12 mouse cellular contexts compared by ENCODE assay signal in the genomic region with DNA sequence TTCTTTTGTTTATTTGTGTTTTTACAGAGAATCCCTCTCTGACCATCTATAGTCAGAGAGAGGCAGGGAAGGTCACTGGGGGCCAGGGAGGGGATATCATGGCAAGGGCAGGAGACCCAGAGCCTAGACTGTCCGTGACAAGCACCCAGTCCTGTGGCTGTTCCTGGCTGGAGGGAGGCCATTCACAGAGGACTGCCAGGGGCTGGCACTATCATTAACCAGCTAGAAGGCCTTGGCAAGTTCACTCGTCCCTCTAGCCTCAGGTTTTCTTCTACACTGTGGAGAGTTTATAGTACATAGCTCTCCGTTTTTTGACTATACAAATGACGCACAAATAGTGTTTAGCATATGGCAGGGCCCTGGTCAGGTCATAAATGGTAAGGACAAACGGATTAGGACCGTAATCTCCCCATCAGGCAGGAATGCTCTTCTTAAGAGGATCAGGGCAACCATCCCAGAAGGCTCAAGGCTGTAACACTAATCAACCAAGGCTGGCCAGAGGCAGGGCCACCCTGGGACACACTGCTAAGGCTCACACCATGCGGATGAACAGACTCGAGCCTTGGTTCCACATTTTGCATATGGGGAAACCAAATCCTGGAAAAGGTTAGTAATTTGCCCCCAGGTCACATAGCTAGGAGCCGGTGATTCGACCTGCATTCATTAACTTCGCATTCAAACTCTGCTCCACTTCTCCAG. TPM values are rescaled to one million over a fixed set of nuclear protein-coding genes. Genes with fewer than 3 reads are reported as not detected.
DNase-seq lines count a peak whose midpoint lies in the region; ATAC-seq and TF ChIP-seq lines count a peak whose summit lies in the region.
"Had no signal": no experiment of that assay in that cellular context is flagged by ENCODE, and none has a peak within 500 bp of the region (broad histone marks: within the 10 kb centered on the region; RNA-seq: fewer than 3 reads in every experiment).

No protein-coding gene starts in this region.

- TF ChIP-seq CTCF in gastrocnemius, adult 2 months (IDR thresholded peaks at IDR 0.05), result no peak

- ATAC-seq in liver, embryonic 11.5 days (replicated peaks; ENCODE audit: low FRiP score), result no peak
- ATAC-seq in liver, embryonic 12.5 days, result no peak

- no peak overlapping the region for H3K4me2 ChIP-seq in liver, embryonic 11.5 days
- H3K4me2 ChIP-seq in liver, embryonic 12.5 days, result no peak overlapping the region
- H3K4me2 ChIP-seq: embryonic facial prominence, embryonic 13.5 days; kidney, embryonic 15.5 days; neural tube, embryonic 15.5 days had no signal

- peak overlapping the region; percentile 86 for H3K27ac ChIP-seq in gastrocnemius, adult 2 months
- H3K27ac ChIP-seq in liver, embryonic 11.5 days (ENCODE audit: low read depth, low read length), result no peak overlapping the region
- no peak overlapping the region for H3K27ac ChIP-seq in liver, embryonic 12.5 days
- H3K27ac ChIP-seq: embryonic facial prominence, embryonic 13.5 days; kidney, embryonic 15.5 days; neural tube, embryonic 15.5 days had no signal

- peak; percentile 83 for DNase-seq in gastrocnemius, adult 2 months
- no peak for DNase-seq in gastrocnemius, postnatal 4 days (ENCODE audit: low spot score in 2 of 2)
- no peak for DNase-seq in liver, embryonic 11.5 days (ENCODE audit: low spot score)
- DNase-seq in gastrocnemius, postnatal 10 days, result peak; percentile 63
- peak; percentile 88 for DNase-seq in retina, postnatal 7 days (ENCODE audit: low read depth, low spot score)
- no peak for DNase-seq in spleen, postnatal 4 days (ENCODE audit: low spot score in 2 of 2)
- no peak for DNase-seq in right cerebral cortex, postnatal 14 days
- DNase-seq: cerebellum, adult 11 months had no signal

- intact Hi-C loops in gastrocnemius, adult 2 months (cut with DNase I), result loop anchor here (2.0 kb wide), 1 partner anchor 22 kb away; no protein-coding TSS in a partner anchor

- no peaks in the 10 kb centered on the region for H3K36me3 ChIP-seq in liver, embryonic 11.5 days (ENCODE audit: control insufficient read depth, insufficient read depth, low read length)
- no peaks in the 10 kb centered on the region for H3K36me3 ChIP-seq in liver, embryonic 12.5 days
- H3K36me3 ChIP-seq: embryonic facial prominence, embryonic 13.5 days; kidney, embryonic 15.5 days; neural tube, embryonic 15.5 days had no signal

- H3K9me3 ChIP-seq in liver, embryonic 11.5 days (ENCODE audit: control insufficient read depth, low read length), result no peaks in the 10 kb centered on the region
- H3K9me3 ChIP-seq in liver, embryonic 12.5 days (replicated peaks), result no peaks in the 10 kb centered on the region
- H3K9me3 ChIP-seq: embryonic facial prominence, embryonic 13.5 days; kidney, embryonic 15.5 days; neural tube, embryonic 15.5 days had no signal

- no peaks in the 10 kb centered on the region for H3K27me3 ChIP-seq in liver, embryonic 11.5 days (replicated peaks; ENCODE audit: control insufficient read depth, insufficient read depth, low read length)
- H3K27me3 ChIP-seq in liver, embryonic 12.5 days (replicated peaks), result no peaks in the 10 kb centered on the region
- H3K27me3 ChIP-seq: embryonic facial prominence, embryonic 13.5 days; kidney, embryonic 15.5 days; neural tube, embryonic 15.5 days had no signal

- H3K4me1 ChIP-seq in liver, embryonic 11.5 days (replicated peaks; ENCODE audit: control insufficient read depth, insufficient read depth, low read length), result peaks cover 41% of the 10 kb centered on the region
- peaks cover 69% of the 10 kb centered on the region for H3K4me1 ChIP-seq in liver, embryonic 12.5 days

- H3K4me3 ChIP-seq in gastrocnemius, adult 2 months, result peak overlapping the region; percentile 17; the same call in 1 of the 2 replicates
- no peak overlapping the region for H3K4me3 ChIP-seq in liver, embryonic 11.5 days (ENCODE audit: low read depth, low read length)
- no peak overlapping the region for H3K4me3 ChIP-seq in liver, embryonic 12.5 days
- H3K4me3 ChIP-seq: embryonic facial prominence, embryonic 13.5 days; kidney, embryonic 15.5 days; neural tube, embryonic 15.5 days had no signal

- 0 out of 2 replicates have a peak overlapping the region, but pooled peaks have one; percentile 15 for H3K9ac ChIP-seq in liver, embryonic 11.5 days (ENCODE audit: low read depth, low read length)
- no peak overlapping the region for H3K9ac ChIP-seq in liver, embryonic 12.5 days
- H3K9ac ChIP-seq: embryonic facial prominence, embryonic 13.5 days; kidney, embryonic 15.5 days; neural tube, embryonic 15.5 days had no signal

- 79% methylated on average over 11 of the region's 11 CpGs for WGBS in liver, embryonic 11.5 days
- 81% methylated on average over 11 of the region's 11 CpGs for WGBS in liver, embryonic 12.5 days (ENCODE audit: insufficient replicate concordance)

RNA-seq across cellular contexts. Expression of gene Pitpnm2, which starts 55.0 kb away (rescaled TPM):
- total RNA-seq in gastrocnemius, adult 2 months (2021), result 10 to 100 TPM; 18.1 to 28.4 TPM
- 10 to 100 TPM; 24.7 to 28.9 TPM for total RNA-seq in gastrocnemius, postnatal 4 days (2021)
- polyA plus RNA-seq in liver, embryonic 11.5 days (2014; fragmentation: Nextera tagmentation; extraction: Ambion mirVana), result 5.1 and 5.9 TPM in 2 replicates
- polyA plus RNA-seq in liver, embryonic 12.5 days (2016; fragmentation: Nextera tagmentation; extraction: Ambion mirVana), result 2.5 and 3.7 TPM in 2 replicates
- 10 to 100 TPM; 20.8 to 25.4 TPM for total RNA-seq in gastrocnemius, postnatal 10 days (2021)

Comparison
In these comparisons a context has a peak if more than half of its experiments do, and no peak if none do; other contexts are left out.
1. DNase-seq: peak in gastrocnemius, adult 2 months (single experiment), gastrocnemius, postnatal 10 days (single experiment) and retina, postnatal 7 days (single experiment); none in gastrocnemius, postnatal 4 days (0 of 2), liver, embryonic 11.5 days (single experiment), spleen, postnatal 4 days (0 of 2) and right cerebral cortex, postnatal 14 days (single experiment).